Mouse (Mus musculus): ENCODE measurements around the gene Axin2. TPM values are rescaled to one million over a fixed set of nuclear protein-coding genes. Genes with fewer than 3 reads are reported as not detected.

Gene Axin2
- polyA plus RNA-seq, 1 experiment from 2014 or later: 11.0 TPM

DNA sequence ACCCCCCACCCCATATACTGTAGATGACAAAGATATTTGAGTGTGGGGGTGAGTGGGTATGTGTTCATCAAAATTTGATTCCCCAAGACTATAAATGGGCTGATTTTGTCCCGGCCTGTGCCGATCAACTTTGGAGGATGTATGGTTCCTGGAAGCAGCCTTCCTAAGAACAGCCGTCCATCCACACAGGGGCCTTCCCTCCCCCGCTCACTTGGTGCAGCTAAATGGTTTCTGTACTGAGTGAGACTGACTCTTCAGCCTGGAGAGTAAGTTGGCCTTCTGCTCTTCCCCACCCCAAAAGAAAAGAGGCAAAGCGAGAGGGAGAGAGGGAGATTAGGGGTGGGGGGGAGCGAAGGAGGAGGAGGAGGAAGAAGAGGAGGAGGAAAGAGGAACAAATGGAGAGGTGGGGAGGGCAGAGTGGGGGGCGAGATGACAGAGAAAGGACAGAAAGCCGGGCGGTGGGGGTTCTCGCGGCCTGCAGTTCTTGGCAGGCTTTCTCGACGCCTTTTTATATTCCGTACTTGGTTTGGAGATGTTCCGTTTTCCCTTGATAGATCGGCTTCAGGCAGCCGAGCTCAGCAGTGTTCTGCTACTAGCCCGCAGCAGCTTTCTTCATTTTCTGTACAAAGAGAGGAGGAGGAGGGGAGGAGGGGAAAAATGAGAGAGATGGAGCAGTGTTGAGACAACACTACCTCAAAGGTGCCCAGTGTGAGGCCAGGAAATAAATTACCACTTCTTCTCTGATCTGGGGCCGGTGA is 20.7 kb downstream of the Axin2 start:
- no peaks in the 10 kb centered on the region; the same call in 1 of the 2 replicates for H3K4me1 ChIP-seq (ENCODE audit: insufficient read depth, low read depth, low read length)
- H3K9me3 ChIP-seq (ENCODE audit: low read length): no peaks in the 10 kb centered on the region
- ATAC-seq (no peak), DNase-seq (ENCODE audit: low spot score) (no peak)
- H3K27ac ChIP-seq (ENCODE audit: low read length): no peak overlapping the region
- no peak overlapping the region for H3K4me3 ChIP-seq (ENCODE audit: low read depth, low read length)
- H3K4me2 ChIP-seq (replicated peaks; ENCODE audit: low read depth, low read length): no peak overlapping the region
- no peak overlapping the region for H3K9ac ChIP-seq (replicated peaks; ENCODE audit: low read depth)
- no peaks in the 10 kb centered on the region for H3K27me3 ChIP-seq (replicated peaks; ENCODE audit: insufficient read depth, low read length)
- no peak for TF ChIP-seq EP300 (IDR thresholded peaks at IDR 0.05)
- no peak for TF ChIP-seq CTCF (IDR thresholded peaks at IDR 0.05)
- H3K36me3 ChIP-seq (ENCODE audit: insufficient read depth, low read length): peaks cover 30% of the 10 kb centered on the region
- 63% methylated on average over 19 of the region's 19 CpGs for WGBS

DNA sequence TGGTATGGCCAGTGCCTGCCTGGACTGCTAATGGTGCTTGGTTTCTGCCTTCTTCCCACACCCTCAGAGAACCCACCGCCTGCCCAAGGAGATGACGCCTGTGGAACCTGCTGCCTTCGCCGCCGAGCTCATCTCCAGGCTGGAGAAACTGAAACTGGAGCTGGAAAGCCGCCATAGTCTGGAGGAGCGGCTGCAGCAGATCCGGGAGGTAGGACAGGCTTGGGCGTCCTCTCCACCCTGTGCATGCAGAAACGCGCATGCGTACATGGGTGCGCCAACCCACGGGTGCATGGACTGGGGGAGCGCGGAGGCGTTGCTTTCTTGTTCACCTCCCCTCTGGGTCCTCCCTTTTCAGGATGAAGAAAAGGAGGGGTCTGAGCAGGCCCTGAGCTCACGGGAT is 21.7 kb downstream of the Axin2 start:
- Histone ChIP-seq H3K36me3 (ENCODE audit: insufficient read depth, low read length) (peaks cover 33% of the 10 kb centered on the region), H3K4me3 (ENCODE audit: low read depth, low read length) (no peak overlapping the region), H3K9ac (replicated peaks; ENCODE audit: low read depth) (no peak overlapping the region), H3K4me2 (replicated peaks; ENCODE audit: low read depth, low read length) (no peak overlapping the region), H3K27ac (ENCODE audit: low read length) (no peak overlapping the region), H3K27me3 (replicated peaks; ENCODE audit: insufficient read depth, low read length) (no peaks in the 10 kb centered on the region), H3K9me3 (ENCODE audit: low read length) (no peaks in the 10 kb centered on the region), H3K4me1 (ENCODE audit: insufficient read depth, low read depth, low read length) (no peaks in the 10 kb centered on the region; the same call in 1 of the 2 replicates)
- WGBS: 94% methylated on average over 18 of the region's 18 CpGs
- TF ChIP-seq CTCF (IDR thresholded peaks at IDR 0.05) (no peak), EP300 (IDR thresholded peaks at IDR 0.05) (no peak)
- DNase-seq (ENCODE audit: low spot score): no peak
- ATAC-seq: no peak

DNA sequence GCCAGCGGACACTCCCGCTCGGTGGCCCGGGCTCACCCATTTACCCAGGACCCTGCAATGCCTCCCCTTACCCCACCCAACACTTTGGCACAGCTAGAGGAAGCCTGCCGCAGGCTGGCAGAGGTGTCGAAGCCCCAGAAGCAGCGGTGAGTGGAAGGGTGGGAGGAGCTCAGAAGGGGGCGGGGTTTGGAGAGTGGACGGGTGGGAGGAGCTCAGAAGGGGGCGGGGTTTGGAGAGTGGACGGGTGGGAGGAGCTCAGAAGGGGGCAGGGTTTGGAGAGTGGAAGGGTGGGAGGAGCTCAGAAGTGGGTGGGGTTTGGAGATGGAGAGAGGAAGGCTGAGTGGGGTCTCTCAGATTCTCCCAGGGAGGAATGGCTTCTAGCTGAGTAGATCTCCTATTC is 23.6 kb downstream of the Axin2 start:
- DNase-seq (ENCODE audit: low spot score) (no peak), ATAC-seq (no peak)
- H3K27me3 ChIP-seq (replicated peaks; ENCODE audit: insufficient read depth, low read length): no peaks in the 10 kb centered on the region
- no peak for TF ChIP-seq EP300 (IDR thresholded peaks at IDR 0.05)
- no peak for TF ChIP-seq CTCF (IDR thresholded peaks at IDR 0.05)
- H3K9ac ChIP-seq (replicated peaks; ENCODE audit: low read depth): no peak overlapping the region
- H3K4me3 ChIP-seq (ENCODE audit: low read depth, low read length): no peak overlapping the region
- H3K9me3 ChIP-seq (ENCODE audit: low read length): no peaks in the 10 kb centered on the region
- H3K27ac ChIP-seq (ENCODE audit: low read length): no peak overlapping the region
- 83% methylated on average over 11 of the region's 11 CpGs for WGBS
- H3K36me3 ChIP-seq (ENCODE audit: insufficient read depth, low read length): peaks cover 38% of the 10 kb centered on the region
- no peaks in the 10 kb centered on the region for H3K4me1 ChIP-seq (ENCODE audit: insufficient read depth, low read depth, low read length)
- H3K4me2 ChIP-seq (replicated peaks; ENCODE audit: low read depth, low read length): no peak overlapping the region

DNA sequence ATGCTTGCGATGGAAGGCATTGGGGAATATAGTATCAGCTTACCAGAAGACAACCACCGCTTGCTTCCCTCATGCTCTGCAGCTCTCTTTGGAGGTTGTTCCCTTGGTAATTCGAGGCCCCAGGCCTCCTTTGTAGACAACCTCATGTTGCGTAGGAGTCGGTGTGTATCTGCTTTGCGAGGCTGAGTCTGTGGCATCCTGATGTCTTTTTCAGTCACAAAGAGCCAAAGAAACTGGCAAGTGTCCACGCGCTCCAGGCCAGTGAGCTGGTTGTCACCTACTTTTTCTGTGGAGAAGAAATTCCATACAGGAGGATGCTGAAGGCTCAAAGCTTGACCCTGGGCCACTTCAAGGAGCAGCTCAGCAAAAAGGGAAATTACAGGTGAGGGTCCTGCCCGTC is 25.5 kb downstream of the Axin2 start:
- Histone ChIP-seq H3K4me1 (ENCODE audit: insufficient read depth, low read depth, low read length) (no peaks in the 10 kb centered on the region), H3K9ac (replicated peaks; ENCODE audit: low read depth) (no peak overlapping the region), H3K36me3 (ENCODE audit: insufficient read depth, low read length) (peaks cover 38% of the 10 kb centered on the region), H3K4me3 (ENCODE audit: low read depth, low read length) (no peak overlapping the region), H3K9me3 (ENCODE audit: low read length) (no peaks in the 10 kb centered on the region), H3K4me2 (replicated peaks; ENCODE audit: low read depth, low read length) (no peak overlapping the region), H3K27me3 (replicated peaks; ENCODE audit: insufficient read depth, low read length) (no peaks in the 10 kb centered on the region), H3K27ac (ENCODE audit: low read length) (no peak overlapping the region)
- TF ChIP-seq CTCF (IDR thresholded peaks at IDR 0.05) (no peak), EP300 (IDR thresholded peaks at IDR 0.05) (no peak)
- no peak for DNase-seq (ENCODE audit: low spot score)
- 94% methylated on average over 9 of the region's 9 CpGs for WGBS
- no peak for ATAC-seq

DNA sequence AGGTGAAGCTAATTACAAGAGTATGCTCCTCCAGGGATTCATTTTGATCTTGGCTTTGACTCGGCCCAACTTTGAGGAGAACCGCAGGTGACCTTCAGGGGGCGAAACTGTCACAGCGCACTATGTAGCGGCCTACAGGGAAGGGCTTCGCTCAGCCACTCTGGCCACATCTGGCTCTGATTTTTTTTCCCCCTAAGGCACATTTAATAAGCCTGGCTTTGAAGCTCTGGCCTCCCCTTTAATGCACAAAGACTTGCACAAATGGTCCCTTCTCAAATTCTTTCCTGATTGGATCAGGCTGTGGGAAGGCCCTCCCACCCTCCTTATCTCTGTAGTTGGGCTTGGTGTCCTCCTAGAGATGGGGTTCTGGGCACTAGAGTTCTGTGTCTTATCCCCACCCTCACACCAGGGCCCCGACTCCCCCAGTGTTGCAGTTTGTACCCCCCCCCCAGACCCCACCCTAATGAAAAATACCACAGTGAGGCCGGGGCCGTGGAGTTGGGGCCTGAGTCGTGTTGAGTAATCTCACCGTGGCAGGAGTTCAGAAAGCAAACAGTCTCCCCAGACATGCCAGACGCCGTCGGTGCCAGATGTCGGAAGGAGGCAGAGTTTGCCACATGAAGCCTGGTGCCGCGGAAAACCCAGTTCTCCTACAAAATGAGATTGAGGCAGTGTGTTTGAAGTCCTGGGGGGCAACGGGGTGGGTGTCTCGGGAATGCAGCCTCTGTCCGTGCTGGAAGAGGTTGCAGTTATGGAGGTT is 27.5 kb downstream of the Axin2 start:
- peak overlapping the region; percentile 28; the same call in 1 of the 2 replicates for H3K27ac ChIP-seq (ENCODE audit: low read length)
- WGBS: 51% methylated on average over 20 of the region's 20 CpGs
- ATAC-seq: peak; percentile 72

DNA sequence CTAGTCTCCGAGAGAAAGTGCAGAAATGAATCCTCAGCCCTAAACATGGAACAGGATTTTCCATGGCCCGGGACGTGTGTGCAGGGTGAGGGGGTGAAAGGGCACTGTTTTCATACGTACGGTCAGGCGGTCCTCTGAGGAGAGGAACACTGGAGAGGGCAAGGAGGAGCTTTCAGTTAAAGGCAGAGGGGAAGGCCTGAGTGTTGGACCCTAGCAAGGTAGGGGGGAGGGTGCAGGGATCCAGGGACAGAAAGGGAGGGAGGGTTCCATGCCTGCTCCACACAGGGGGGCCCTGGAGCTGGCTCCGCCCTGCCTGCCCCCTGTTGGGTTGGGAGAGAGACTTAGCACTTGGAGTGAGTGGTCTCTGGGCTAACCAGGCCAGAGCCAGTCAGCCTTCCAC is 28.4 kb downstream of the Axin2 start:
- H3K4me3 ChIP-seq (ENCODE audit: low read depth, low read length): no peak overlapping the region
- no peak for TF ChIP-seq CTCF (IDR thresholded peaks at IDR 0.05)
- no peak for TF ChIP-seq EP300 (IDR thresholded peaks at IDR 0.05)
- no peaks in the 10 kb centered on the region for H3K27me3 ChIP-seq (replicated peaks; ENCODE audit: insufficient read depth, low read length)
- H3K9me3 ChIP-seq (ENCODE audit: low read length): no peaks in the 10 kb centered on the region
- DNase-seq (ENCODE audit: low spot score) (no peak), ATAC-seq (no peak)
- peak overlapping the region; percentile 28; the same call in 1 of the 2 replicates for H3K27ac ChIP-seq (ENCODE audit: low read length)
- no peak overlapping the region for H3K9ac ChIP-seq (replicated peaks; ENCODE audit: low read depth)
- H3K4me1 ChIP-seq (ENCODE audit: insufficient read depth, low read depth, low read length): no peaks in the 10 kb centered on the region
- WGBS: 67% methylated on average over 7 of the region's 7 CpGs
- H3K4me2 ChIP-seq (replicated peaks; ENCODE audit: low read depth, low read length): no peak overlapping the region
- peaks cover 22% of the 10 kb centered on the region for H3K36me3 ChIP-seq (ENCODE audit: insufficient read depth, low read length)

More for the DNA sequence above, 27.5 kb downstream of the Axin2 start:
- no peaks in the 10 kb centered on the region for H3K9me3 ChIP-seq (ENCODE audit: low read length)
- H3K4me3 ChIP-seq (ENCODE audit: low read depth, low read length): no peak overlapping the region
- no peaks in the 10 kb centered on the region for H3K27me3 ChIP-seq (replicated peaks; ENCODE audit: insufficient read depth, low read length)
- no peak overlapping the region for H3K9ac ChIP-seq (replicated peaks; ENCODE audit: low read depth)
- H3K36me3 ChIP-seq (ENCODE audit: insufficient read depth, low read length): peaks cover 27% of the 10 kb centered on the region
- H3K4me2 ChIP-seq (replicated peaks; ENCODE audit: low read depth, low read length): no peak overlapping the region
- no peaks in the 10 kb centered on the region for H3K4me1 ChIP-seq (ENCODE audit: insufficient read depth, low read depth, low read length)
- DNase-seq (ENCODE audit: low spot score): peak; percentile 78
- peak; percentile 18; the same call in 1 of the 2 replicates for TF ChIP-seq EP300 (IDR thresholded peaks at IDR 0.05)
- TF ChIP-seq CTCF (IDR thresholded peaks at IDR 0.05): peak; percentile 20
